Mouse (Mus musculus): ENCODE results near the gene Lpcat1. TPM values are rescaled to one million over a fixed set of nuclear protein-coding genes. Genes with fewer than 3 reads are reported as not detected.

The Lpcat1 gene
- total RNA-seq, 2 experiments from 2014 or later, result 36.6 to 39.4 TPM

DNA sequence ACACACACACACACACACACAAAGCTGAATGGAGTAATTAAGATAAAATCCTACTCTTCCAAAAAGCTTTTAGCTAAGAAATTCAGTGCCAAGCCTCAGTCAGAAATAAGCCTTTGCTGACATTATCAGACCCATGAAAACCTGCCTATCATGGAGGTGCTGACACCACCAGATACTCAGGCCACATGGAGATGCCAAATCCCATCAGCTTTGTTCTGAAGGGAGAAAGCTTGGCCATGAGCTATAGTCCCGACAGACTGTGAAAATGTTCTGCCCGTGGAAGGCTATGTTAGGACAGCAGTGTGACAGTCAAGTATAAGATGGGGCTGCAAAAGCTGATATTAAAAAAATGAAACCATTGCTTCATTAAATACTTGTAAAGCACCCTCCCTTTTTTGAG, 19.5 kb upstream of the Lpcat1 start:
- DNase-seq, result no peak

DNA sequence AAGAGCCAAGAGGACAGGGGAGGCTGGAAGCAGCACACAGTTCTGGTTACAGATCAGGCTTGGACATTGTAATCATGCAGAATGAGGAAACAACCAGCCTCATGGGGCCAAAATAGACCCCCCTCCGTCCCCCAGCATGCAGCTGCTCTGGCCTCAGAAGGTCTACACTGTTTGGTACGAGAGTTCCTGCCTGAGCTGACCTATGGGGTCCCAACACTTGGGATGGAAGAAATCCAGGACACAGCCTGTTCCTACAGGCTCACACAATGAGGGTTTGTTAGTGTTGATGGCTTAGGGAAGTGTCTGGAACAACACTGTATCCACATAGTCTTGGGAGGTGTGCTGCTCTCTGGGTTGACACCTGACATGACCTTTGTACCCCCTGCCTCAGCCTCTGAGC, 18.8 kb upstream of the Lpcat1 start:
- DNase-seq, result no peak

DNA sequence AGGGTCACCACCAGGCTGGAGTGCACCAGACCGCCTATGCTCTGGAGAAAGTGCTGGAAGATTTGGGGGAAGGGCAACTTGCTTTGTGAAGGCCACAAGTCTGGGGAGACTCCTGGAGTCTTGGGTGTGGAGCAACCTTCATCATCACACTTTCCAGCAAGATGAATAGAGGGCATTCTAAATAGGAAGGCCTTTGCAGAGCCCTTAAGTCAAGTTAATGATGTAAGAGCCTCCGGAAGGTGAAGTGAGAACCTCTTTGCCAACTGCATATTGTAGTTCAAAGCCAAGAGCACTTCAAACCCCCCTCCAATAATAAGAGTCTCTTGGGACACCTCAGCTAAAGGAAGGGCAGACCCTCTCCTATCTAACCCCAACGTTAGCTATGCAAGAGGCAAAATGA, 18.3 kb upstream of the Lpcat1 start:
- no peak for DNase-seq

DNA sequence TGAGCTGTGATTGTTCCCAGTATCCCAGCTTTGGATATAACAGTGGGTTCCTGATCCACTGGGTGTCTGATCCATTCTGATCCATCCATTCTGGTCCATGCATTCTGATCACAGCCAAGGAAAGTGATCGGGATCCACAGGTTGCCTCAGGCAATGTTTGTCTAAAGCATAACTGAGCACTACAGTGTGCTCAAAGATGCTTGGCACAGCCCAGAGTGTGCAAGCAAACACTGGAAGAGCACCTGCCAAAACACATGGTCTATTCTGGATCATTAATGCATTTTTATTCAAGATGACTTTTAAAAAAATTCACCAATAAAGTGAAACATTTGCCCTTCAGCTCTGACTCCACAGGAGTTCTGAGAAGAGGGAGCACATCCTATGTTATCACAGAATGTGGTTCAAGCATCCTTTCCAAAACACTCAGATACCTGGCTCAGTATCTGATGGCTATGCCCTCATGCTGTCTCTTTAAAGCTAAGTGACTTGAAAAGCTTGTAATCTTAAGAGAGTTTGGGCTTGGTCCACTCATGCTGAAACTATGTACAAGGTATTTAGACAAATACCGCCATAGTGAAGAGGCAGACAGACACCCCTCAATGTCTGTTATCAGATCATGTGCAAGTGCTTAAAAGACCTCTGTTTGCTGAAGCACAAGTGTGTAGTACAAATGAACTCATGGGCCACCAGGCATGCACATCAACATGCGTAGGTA, 13.3 kb upstream of the Lpcat1 start:
- no peak for DNase-seq

DNA sequence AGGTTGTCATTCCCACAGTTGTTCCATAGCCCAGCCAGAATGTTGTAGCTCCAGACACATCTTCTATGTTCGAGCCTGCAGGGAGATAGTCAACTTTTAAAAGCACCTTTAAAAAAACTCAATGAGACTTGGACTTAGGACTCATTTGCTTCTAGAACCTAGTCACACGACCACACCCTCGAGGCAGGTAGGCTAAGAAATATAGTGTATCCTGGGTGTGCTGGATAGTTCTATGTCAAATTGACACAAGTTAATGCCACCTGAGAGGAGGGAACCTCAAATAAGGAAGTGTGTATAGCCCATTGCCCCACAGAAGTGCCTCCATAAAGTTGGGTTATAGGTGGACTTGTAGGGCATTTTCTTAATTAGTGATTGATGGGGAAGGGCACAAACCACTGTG, 11.7 kb upstream of the Lpcat1 start:
- DNase-seq, result no peak

DNA sequence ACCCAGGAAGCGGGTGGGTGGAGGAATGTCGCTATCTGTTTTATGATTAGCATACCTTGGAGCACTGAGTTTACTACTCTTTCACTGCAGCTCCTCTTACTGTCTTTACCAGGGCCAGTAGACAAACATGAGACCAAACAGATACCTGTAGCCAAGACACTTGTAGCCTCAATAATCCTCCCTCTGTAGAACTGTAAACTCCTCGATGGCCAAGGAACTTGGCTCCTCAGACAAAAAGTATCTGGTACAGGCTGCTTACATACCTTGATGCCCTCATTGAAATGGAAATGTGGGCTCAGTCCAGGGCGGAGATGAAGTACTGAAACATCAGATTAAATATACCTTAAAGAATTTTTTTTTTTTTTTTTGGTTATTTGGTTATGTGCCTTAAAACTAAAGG, 9.7 kb upstream of the Lpcat1 start:
- DNase-seq, result no peak

DNA sequence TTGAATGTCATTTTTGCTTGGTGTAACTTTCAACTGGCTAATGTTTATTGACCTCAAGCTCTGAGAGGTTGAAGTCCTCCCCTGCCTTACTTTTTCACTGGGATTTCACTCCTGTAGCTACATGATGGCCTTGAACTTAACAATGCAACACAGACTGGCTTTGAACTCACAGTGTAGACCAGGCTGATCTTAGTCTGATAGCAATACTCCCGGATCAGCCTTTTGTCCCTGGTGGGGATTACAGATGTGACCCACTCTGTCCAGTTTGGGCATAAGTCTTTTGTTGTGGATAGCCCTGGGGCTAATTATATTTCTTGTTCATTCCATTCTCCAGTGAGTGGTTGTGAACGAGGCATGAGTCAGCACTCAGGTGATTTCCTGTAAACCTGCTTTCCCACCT, 9.3 kb upstream of the Lpcat1 start:
- no peak for DNase-seq

DNA sequence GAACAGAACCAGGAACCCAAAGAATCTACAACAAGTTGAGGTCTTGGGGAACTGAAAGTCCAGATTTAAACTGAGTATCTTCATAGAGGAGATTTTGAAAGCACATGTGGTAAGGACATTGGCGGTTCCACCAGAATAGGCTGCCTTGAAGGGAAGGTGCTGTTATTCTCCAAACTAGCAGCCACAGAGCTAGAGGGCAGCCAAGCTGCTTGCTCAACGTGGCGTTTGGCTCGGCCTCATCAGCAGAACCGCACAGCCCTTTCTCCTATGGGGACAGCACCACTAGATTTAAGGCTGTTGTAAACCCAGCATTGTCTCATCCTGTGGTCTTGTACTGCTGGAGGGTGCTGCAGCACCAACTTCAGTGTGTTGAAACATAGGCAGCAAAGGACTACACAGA, 8.3 kb upstream of the Lpcat1 start:
- no peak for DNase-seq

DNA sequence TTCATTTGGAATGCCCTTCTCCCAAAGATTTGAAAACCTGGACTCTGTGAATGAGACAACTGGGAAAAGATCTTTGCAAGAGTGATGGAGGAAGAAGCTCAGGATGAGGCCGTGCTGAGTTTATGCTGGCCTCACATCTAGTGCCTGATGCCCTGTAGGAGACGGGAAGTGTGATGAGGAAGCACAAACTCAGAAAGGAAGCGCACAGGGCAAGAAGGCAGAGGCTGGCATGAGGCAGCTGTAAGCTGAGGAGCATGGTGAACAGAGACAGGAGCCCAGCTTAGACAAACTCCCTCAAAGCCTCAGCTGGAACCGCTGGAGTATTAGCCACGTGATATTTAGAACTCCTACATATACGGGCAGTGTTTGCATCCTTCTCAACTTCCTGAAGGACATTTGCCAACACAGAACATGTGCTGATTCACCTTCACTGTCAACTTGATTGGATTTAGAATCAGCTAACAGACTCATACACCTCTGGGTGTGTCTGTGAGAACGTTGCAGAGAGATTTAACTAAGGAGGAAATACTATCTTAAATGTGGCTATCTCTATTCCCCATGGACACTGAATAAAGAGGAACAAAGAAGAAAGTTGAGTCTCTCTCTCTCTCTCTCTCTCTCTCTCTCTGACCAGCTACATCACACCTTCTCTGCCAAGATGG, 7.7 kb upstream of the Lpcat1 start:
- no peak for DNase-seq

DNA sequence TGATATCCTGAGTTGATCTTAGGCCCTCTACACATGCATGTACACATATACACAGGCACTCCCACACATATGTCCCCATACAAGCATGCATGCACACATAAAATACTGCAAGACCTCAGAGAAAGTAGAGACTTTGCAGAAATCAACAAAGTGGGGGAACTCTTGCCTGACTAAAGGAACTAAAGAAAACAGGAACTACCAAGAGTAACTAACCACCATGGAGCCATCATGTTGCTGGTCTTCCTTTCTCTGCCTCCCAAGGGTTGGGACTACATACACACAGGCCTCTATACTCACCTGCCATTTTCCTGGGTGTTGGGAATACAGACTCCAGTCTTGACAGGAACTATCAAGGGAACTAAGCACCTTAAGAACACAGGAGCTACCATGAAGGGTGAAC, 5.4 kb upstream of the Lpcat1 start:
- DNase-seq, result no peak

DNA sequence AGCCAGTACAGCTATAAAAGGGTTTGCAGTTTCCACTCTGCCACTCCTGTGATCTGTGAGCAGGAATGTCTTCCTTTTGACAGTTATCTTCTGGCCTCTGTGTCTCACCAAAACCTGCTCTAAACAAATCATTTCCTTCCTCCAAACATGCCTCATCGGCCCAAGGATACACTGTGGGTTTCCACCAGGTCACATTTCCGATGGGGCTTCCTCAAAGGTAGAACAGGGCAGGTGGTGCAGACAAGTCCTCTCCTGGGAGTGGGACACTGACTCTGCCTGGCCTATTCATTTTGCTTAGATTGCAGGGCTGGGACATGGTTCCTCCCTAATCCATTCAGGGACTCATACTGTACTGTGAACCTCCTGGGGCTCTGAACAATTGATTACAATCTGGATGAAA, 1.8 kb upstream of the Lpcat1 start:
- DNase-seq, result no peak

DNA sequence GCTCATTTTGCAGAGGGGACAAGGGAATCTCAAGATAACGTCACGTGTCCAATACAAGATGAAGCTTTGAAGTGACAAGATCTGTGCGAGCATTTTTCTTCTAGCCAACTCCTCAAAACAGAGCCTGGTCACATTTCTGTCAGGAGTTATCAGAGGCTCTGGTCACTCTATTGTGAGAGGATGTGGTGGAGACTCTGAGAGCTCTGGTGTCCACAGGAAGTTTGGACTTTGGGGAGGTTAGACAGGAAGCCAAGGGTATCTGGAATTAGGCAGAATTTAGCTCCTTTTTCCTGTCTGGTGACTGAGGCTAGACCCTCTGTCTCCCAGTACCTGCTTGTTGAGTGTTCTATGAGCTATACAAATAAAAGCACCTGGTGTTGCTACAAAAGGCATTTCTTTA, 586 bp upstream of the Lpcat1 start:
- no peak for DNase-seq

DNA sequence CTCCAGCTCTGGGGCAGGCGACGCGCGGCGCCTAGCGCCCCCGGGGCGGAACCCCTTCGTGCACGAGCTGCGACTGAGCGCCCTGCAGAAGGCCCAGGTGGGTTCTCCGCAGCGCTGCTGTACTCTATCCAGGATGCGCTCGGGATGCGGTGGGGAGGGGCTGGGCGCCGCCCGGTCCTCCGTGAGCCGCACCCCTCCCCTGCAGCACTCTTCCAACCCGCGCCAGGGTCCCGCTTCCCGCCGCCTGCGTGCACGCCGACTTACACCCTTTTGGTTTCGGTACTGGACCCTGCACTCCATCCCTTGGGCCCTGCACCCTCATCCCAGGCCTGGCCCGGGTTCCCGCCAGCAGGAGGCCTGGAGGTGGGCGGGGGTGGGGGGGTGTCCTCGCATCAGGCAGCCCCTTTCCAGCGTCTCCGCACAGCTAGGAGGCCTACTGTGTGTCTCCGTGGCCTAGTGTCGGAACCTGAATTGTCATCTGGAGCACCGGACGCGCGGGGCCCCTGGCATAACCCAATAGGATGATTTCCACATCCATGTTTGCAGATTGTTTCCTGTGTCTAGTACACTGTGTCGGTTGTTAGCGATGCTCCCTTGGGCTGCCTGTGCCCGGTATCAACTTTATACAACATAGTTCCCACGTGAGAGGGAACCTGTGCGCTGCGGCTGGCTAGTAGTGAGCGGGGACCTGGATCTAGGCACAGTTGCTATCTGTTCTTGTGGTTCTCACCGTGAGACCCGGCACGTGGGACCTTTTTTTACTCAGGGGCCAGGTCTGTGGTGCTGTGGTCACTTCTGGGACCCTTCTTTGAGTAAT, 632 bp downstream of the Lpcat1 start:
- DNase-seq, result no peak

DNA sequence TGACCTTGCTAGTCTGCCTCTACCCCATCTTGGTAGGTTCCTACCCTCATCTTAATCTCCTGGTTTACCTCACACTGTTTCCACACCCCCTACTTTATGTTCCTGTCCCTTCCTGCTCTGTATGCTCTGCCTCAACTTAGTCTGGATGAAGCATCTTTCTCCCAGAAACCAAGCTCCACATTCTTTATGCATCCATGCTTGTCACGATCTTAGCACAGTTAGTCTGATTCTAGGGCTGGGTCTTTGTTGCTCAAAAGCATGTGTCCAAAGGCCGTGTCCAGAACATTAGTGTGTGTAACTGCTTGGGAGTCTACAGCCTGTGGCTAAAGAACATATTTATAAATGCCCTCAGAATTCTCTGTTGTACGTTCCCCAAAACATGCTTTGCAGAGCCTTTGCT, 1.8 kb downstream of the Lpcat1 start:
- no peak for DNase-seq

DNA sequence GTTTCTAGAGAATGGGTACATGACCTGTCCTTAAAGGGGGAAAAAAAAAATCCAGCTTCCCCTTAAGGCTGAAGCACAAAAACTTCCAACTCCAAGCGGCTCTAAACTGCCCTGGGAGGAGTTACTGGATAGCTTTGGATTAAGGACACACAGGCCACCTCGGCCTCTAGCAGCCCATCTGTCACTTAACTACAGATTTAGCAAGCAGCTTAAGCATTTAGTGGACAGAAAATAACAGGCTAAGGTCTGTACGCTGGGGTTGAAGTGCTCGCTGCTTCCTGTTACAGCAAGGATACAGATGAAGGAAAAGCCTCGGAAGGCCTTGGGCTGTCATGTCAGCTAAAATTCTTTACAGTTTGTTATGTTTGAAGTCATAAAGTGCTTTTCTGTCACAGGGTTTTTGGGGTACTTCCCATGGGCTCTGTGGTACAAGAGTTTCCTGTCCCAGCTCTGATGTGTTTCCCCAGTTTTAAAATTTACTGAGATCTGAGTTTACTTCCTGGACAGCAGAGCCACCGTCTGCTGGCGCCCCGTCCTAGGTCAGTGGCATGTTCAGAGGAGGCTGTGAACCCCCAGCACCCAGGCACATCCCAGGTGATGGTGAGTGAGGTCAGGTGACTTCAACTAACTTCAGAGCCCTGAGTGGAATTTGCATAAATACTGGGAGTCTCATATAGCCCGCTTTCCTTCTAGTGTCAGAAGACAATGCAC, 2.4 kb downstream of the Lpcat1 start:
- DNase-seq, result no peak

DNA sequence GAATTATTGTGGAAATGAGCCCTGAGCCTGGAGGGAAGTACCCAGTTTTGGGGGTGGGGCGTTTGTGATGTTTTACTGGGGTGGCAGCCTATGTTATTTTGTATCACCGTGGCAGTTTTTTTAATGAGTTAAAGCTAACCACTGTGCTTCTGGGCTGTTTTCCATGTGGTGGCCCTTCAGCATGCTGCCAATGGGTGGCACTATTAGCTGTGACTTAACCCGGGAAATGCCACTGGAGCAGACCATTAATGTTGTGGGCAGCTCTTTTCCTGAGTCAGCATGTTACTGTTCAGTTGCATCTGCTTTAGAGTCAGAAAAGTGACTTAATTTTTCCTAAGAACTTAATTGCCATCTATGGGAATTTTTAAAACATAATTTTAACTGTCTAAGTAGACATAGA, 5.5 kb downstream of the Lpcat1 start:
- no peak for DNase-seq

DNA sequence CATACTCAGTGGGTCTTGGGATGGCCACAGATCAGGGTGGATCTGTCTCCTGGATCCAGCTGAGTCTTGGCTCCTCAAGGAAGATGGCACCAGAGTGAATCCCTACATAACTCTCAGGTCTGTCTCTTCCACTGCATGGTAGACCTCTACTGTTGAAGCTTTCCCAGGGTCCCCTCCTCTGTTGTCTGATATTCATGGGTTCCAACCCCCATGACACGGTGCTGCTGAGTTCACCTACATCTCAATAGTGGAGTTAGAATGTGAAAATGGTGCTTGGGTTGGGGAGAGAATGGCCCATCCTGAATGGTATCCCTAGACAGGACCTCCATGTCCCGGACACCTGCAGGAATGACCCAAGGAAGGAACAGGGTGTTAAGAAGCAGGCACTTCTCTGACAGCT, 6.7 kb downstream of the Lpcat1 start:
- DNase-seq, result no peak

DNA sequence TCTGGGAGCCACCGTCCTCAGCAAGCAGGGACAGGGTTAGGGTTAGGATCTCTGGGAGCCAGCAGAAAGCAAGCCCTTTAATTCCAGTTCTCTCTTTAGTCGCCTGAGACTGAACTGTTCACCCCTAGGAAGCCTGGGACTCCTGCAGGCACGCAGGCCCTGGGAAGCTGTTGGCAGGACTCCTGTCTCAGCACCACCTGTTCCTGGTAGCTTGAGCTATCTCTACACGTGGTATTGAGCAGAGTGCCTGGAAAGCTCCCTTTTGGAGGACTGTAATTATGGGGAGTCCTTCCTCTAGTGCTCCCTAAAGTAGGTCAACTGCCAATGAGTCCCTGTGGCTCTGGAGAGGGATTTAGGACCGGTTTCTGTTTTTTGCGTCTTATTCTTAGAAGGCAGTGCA, 7.2 kb downstream of the Lpcat1 start:
- DNase-seq, result no peak

DNA sequence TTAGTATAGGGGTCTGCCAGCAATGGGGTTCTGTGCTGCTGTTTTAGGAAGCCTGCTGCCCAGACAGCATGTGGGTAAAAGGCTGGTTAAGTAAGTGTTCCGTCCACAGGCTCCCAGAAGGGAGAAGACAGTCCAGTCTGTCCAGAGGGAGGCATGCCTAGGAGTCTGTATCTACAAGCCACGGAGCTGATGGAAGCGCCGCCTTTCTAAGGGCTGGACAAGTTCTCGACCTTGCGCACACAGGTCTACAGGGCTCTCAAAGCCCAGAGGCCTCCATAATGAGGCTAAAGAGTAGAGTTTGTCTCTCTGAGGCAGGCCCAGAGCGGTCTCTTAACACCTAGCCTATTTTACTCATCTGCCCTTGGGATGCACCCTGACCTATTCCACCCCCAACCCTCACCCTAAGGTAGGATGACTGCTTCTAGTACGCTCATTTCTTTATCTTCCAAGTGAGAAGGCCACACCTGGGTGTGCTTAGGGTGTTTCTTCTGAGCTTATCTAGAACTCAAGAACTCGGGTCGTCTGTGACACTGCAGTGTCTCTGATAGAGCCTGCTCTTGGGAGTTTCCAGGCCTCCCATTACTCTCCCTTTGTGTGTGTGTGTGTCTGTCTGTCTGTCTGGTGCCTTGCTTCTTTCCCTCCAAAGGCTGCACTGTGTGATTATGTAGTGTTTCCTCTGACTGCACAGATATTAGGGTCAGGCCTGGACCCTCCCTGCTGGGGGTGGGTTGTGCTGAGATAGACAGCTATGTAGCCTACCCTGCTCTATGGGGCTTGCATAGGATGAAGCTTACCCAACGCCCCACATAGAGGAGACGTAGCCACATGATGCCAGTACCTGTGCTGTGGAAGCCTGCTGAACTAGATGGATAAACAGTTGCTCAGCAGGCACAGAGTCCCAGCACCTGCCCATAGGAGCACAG, 8.3 kb downstream of the Lpcat1 start:
- DNase-seq, result no peak

DNA sequence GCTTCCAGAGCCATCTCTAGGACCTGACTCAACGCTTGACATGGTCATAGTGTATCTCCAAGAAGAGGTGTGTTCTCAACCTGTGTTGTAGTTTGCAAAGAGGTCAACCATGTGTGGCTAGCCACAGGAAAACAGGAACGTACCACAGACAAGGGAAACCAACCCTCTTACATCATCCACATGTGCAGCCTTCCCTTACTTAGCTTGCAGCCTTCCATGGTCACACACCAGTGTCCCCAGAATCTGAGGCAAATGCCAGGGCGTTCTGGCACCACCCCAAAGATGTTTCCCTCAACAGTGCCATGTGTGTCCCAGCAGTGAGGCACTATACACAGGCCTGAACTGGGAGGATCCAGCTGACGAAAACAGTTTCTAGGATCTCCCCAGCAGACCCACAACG, 9.3 kb downstream of the Lpcat1 start:
- DNase-seq, result no peak

DNA sequence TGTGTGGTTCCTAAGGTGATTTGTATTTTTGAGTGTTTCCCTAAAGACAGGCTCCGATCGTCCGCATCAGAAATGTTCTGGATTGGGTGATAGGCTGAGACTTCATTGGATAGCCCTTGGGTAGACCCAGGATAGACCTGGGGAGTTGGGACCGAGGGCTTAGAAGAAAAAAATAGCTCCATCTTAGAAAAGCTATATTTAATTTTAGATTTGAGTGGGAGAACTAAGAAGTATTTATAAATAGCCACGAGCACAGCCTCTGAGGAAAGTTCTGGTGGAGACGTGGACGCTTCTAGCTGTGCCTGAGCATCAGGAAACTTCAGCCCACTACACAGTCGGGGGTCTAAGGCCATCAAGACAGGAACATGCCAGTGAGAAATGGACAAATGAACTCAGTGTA, 9.8 kb downstream of the Lpcat1 start:
- no peak for DNase-seq

DNA sequence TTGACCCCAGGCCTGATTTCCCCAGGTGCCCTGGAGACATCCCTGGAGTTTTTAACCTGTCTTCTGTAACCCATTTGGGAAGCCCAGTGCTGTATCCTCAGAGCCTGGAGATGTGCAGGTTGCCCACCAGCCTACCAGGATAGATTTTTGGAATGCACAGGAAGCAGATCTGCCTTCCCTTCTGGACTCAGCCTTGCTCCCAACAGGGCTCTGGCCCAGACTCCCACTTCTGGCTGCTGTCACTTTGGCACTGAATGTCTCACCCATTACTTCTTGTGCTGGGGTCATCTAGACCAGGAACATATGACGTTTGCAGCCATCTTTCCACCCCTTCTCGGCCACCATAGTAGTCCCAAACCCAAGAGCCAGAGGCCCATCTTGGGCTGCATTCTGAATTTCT, 10.8 kb downstream of the Lpcat1 start:
- DNase-seq, result no peak
